Mouse (Mus musculus): ENCODE data around the gene Zfp583.
A peak's percentile ranks its signal among the peaks of the same experiment; 100 is the strongest.

Gene Zfp583

GRCm38 (mm10) chr7:6285842-6286705 is 45.0 kb downstream of the Zfp583 start, which contains the start of gene Zfp667:
TSS of gene Zfp667 (plus strand) at chr7:6286579.
- peak; percentile 96 for DNase-seq (ENCODE audit: low spot score)

- DNase-seq (ENCODE audit: low spot score): no peak
Observed at GRCm38 (mm10) chr7:6285366-6285765, 45.7 kb downstream of the Zfp583 start.

- DNase-seq (ENCODE audit: low spot score): no peak
Observed at GRCm38 (mm10) chr7:6284442-6285012, 46.6 kb downstream of the Zfp583 start.

- DNase-seq (ENCODE audit: low spot score): peak; percentile 66
Observed at GRCm38 (mm10) chr7:6283451-6284075, 47.5 kb downstream of the Zfp583 start.

- peak; percentile 69 for DNase-seq (ENCODE audit: low spot score)
Observed at GRCm38 (mm10) chr7:6282749-6283148, 48.3 kb downstream of the Zfp583 start.

GRCm38 (mm10) chr7:6277906-6278305 is 53.2 kb downstream of the Zfp583 start:
- no peak for DNase-seq (ENCODE audit: low spot score)

GRCm38 (mm10) chr7:6265695-6266094 is 65.4 kb downstream of the Zfp583 start:
- no peak for DNase-seq (ENCODE audit: low spot score)
